Mouse (Mus musculus) hindbrain, embryonic 12.5 days (tissue): ENCODE results near the gene Ttc30b. TPM values are rescaled to one million over a fixed set of nuclear protein-coding genes. Genes with fewer than 3 reads are reported as not detected.

Source experiments
- ATAC-seq: fragments of 200-750 bp; cut with Nextera tagmentation; 2 replicates; pipeline ENCODE4 v1.8.0; 2017; ENCODE audit warnings: moderate TSS enrichment; ENCODE audit not compliant: low FRiP score
- H3K27ac ChIP-seq: fragments of 300-500 bp; sonication (generic); 2 replicates; pipeline ENCODE4 v1.5.1; 2016; ENCODE audit warnings: mild to moderate bottlenecking
- H3K27me3 ChIP-seq: fragments of 300-500 bp; sonication (generic); 2 replicates; pipeline ENCODE4 v1.6.1; 2016; ENCODE audit warnings: mild to moderate bottlenecking
- H3K36me3 ChIP-seq: fragments of 300-500 bp; sonication (generic); 2 replicates; pipeline ENCODE4 v1.6.1; 2016; ENCODE audit warnings: mild to moderate bottlenecking
- H3K4me1 ChIP-seq: fragments of 300-500 bp; sonication (generic); 2 replicates; pipeline ENCODE4 v1.6.1; 2016
- H3K4me2 ChIP-seq: fragments of 300-500 bp; sonication (generic); replicated peaks from 2 replicates; pipeline ENCODE4 v1.6.1; 2016; ENCODE audit warnings: mild to moderate bottlenecking
- H3K4me3 ChIP-seq: fragments of 300-500 bp; sonication (generic); 2 replicates; pipeline ENCODE4 v1.5.1; 2016; ENCODE audit warnings: mild to moderate bottlenecking
- H3K9ac ChIP-seq: fragments of 300-500 bp; sonication (generic); 2 replicates; pipeline ENCODE4 v1.6.1; 2016; ENCODE audit warnings: mild to moderate bottlenecking, moderate library complexity
- H3K9me3 ChIP-seq: fragments of 300-500 bp; sonication (generic); replicated peaks from 2 replicates; pipeline ENCODE4 v1.6.1; 2016; ENCODE audit warnings: mild to moderate bottlenecking
- WGBS: fragments of 180-500 bp; shearing (Covaris S2); methylation state at CpG from one replicate; pipeline ENCODE4 v1.1.7; 2016; 5-methylcytosine and 5-hydroxymethylcytosine counted together
- polyA plus RNA-seq: library from polyadenylated mRNA; unstranded; fragments of >200 nt; fragmentation: Nextera tagmentation; extraction: Ambion mirVana; gene quantifications from 2 replicates; pipeline ENCODE4 v1.2.1, GENCODE M21; 2016

The Ttc30b gene
- polyA plus RNA-seq, 1 experiment from 2014 or later = 14.4 TPM

DNA sequence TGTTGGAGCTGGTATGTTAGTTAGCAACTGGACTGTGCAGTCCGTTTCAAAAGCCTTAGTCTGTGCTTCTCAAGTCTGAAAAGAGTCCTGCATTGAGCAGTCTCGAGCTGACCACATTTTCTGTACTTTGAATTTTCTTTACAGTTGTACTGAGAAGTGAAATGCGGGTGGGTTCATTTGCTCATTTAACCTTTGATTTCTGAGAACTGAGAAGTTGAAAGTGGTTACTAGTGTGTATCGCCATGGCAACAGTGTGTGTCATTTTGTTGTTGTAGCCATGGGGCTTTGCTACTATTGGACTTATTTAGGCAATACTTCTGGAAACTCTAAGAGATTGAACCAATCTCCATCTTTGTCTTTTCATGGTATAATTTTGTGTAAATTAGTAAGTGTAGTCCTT, 46.4 kb downstream of the Ttc30b start:
- Histone ChIP-seq H3K9me3 (no peaks in the 10 kb centered on the region), H3K36me3 (peaks cover 7% of the 10 kb centered on the region)
- ATAC-seq = no peak

More for the DNA sequence above, 46.4 kb downstream of the Ttc30b start:
- Histone ChIP-seq H3K4me2 (no peak overlapping the region), H3K9ac (no peak overlapping the region), H3K27me3 (no peaks in the 10 kb centered on the region), H3K4me1 (no peaks in the 10 kb centered on the region), H3K4me3 (no peak overlapping the region), H3K27ac (no peak overlapping the region)
- 58% methylated on average over 4 of the region's 4 CpGs for WGBS

Other genes starting within 250 kb of the Ttc30b start
- 20.0 and 20.5 TPM in 2 replicates for gene Nfe2l2, start 233.9 kb downstream of the Ttc30b start, polyA plus RNA-seq
- 49.7 and 51.8 TPM in 2 replicates for gene Agps, start 106.4 kb downstream of the Ttc30b start, polyA plus RNA-seq
- 0.76 and 1.2 TPM in 2 replicates for gene Ttc30a2, start 39.6 kb upstream of the Ttc30b start, polyA plus RNA-seq
- gene Ttc30a1, start 43.4 kb upstream of the Ttc30b start, polyA plus RNA-seq = 8.3 and 9.2 TPM in 2 replicates